Mouse (Mus musculus): ENCODE results near the gene Gm3194. TPM values are rescaled to one million over a fixed set of nuclear protein-coding genes. Genes with fewer than 3 reads are reported as not detected.
"Not testable (repeated sequence)": the region's sequence is repeated elsewhere in the genome, so short reads cannot be mapped to it uniquely, and the experiment has no call there.

Gene Gm3194
- 0.20 and 0.26 TPM in 2 replicates for polyA plus RNA-seq (2012; rRNA removed)

GRCm38 (mm10) chr14:5455367-5455766, at the start of gene Gm3194:
Gm3194 (minus strand) TSS chr14:5455467.
- H3K4me3 ChIP-seq (replicated peaks; ENCODE audit: extremely low read depth, low read depth, low read length); DNase-seq: not testable (repeated sequence)
- WGBS: no CpG with 5 or more reads among the region's 3 CpGs

GRCm38 (mm10) chr14:5501374-5501773, 46.1 kb upstream of the Gm3194 start, which contains the start of gene Gm3488:
Gm3488 (plus strand) TSS chr14:5501674.
- not testable (repeated sequence) for H3K4me1 ChIP-seq (ENCODE audit: control insufficient read depth, insufficient read depth, low read length); DNase-seq; H3K4me3 ChIP-seq (replicated peaks; ENCODE audit: extremely low read depth, low read depth, low read length)
- WGBS: no CpG with 5 or more reads among the region's 35 CpGs

More at GRCm38 (mm10) chr14:5455367-5455766, at the start of gene Gm3194:
- H3K4me1 ChIP-seq (ENCODE audit: control insufficient read depth, insufficient read depth, low read length): not testable (repeated sequence)

GRCm38 (mm10) chr14:5483907-5484306, 28.6 kb upstream of the Gm3194 start, which contains the start of gene Gm3187:
Gm3187 (plus strand) TSS chr14:5484207.
- not testable (repeated sequence) for H3K4me1 ChIP-seq (ENCODE audit: control insufficient read depth, insufficient read depth, low read length); H3K4me3 ChIP-seq (replicated peaks; ENCODE audit: extremely low read depth, low read depth, low read length); DNase-seq
- 80% methylated on average over 4 of the region's 5 CpGs for WGBS

GRCm38 (mm10) chr14:5477730-5478129, 22.5 kb upstream of the Gm3194 start, which contains the start of gene Gm8246:
Gm8246 (minus strand) TSS chr14:5477830.
- not testable (repeated sequence) for DNase-seq; H3K4me1 ChIP-seq (ENCODE audit: control insufficient read depth, insufficient read depth, low read length); H3K4me3 ChIP-seq (replicated peaks; ENCODE audit: extremely low read depth, low read depth, low read length)
- WGBS: no CpG with 5 or more reads among the region's 3 CpGs

GRCm38 (mm10) chr14:5460469-5460868, 5.2 kb upstream of the Gm3194 start:
- not testable (repeated sequence) for H3K4me1 ChIP-seq (ENCODE audit: control insufficient read depth, insufficient read depth, low read length); DNase-seq; H3K4me3 ChIP-seq (replicated peaks; ENCODE audit: extremely low read depth, low read depth, low read length)
- no CpG with 5 or more reads among the region's 19 CpGs for WGBS

- not testable (repeated sequence) for DNase-seq; H3K4me3 ChIP-seq (replicated peaks; ENCODE audit: extremely low read depth, low read depth, low read length)
- no CpG with 5 or more reads among the region's 37 CpGs for WGBS
Observed at GRCm38 (mm10) chr14:5388949-5389348, 66.3 kb downstream of the Gm3194 start, which contains the start of gene Gm3500. Gm3500 (minus strand) TSS chr14:5389049.

More at GRCm38 (mm10) chr14:5388949-5389348, 66.3 kb downstream of the Gm3194 start, which contains the start of gene Gm3500:
- not testable (repeated sequence) for H3K4me1 ChIP-seq (ENCODE audit: control insufficient read depth, insufficient read depth, low read length)

Other genes with a start within 250 kb of the Gm3194 start
- not detected in 2 replicates for gene Gm3526, start 194.9 kb downstream of the Gm3194 start, polyA plus RNA-seq (2012; rRNA removed)
- gene Gm3542, start 120.5 kb downstream of the Gm3194 start, polyA plus RNA-seq (2012; rRNA removed): not detected in 2 replicates
- not detected in 2 replicates for gene Gm3500, start 66.4 kb downstream of the Gm3194 start, polyA plus RNA-seq (2012; rRNA removed)
- not detected in 2 replicates for gene Gm8246, start 22.4 kb upstream of the Gm3194 start, polyA plus RNA-seq (2012; rRNA removed)
- gene Gm3187, start 28.7 kb upstream of the Gm3194 start, polyA plus RNA-seq (2012; rRNA removed): not detected in 2 replicates
- not detected in 2 replicates for gene Gm3488, start 46.2 kb upstream of the Gm3194 start, polyA plus RNA-seq (2012; rRNA removed)
- not detected in 2 replicates for gene Gm3532, start 83.0 kb upstream of the Gm3194 start, polyA plus RNA-seq (2012; rRNA removed)
- gene Gm8265, start 177.6 kb upstream of the Gm3194 start, polyA plus RNA-seq (2012; rRNA removed): not detected in 2 replicates
- not detected in 2 replicates for gene Gm9603, start 232.0 kb upstream of the Gm3194 start, polyA plus RNA-seq (2012; rRNA removed)